Mouse (Mus musculus) ovary, postnatal 36 days (tissue): ENCODE measurements at regions not wholly inside any gene's neighbourhood (a gene's known extent, or its start where the extent isn't known, plus 50 kb on each side); places are given as distances from the start of the nearest gene placed in this dataset.

ENCODE experiments used
- DNase-seq: peaks from one replicate; pipeline ENCODE4 v3.0.0; 2022; ENCODE audit warnings: low spot score, mixed read lengths

DNA sequence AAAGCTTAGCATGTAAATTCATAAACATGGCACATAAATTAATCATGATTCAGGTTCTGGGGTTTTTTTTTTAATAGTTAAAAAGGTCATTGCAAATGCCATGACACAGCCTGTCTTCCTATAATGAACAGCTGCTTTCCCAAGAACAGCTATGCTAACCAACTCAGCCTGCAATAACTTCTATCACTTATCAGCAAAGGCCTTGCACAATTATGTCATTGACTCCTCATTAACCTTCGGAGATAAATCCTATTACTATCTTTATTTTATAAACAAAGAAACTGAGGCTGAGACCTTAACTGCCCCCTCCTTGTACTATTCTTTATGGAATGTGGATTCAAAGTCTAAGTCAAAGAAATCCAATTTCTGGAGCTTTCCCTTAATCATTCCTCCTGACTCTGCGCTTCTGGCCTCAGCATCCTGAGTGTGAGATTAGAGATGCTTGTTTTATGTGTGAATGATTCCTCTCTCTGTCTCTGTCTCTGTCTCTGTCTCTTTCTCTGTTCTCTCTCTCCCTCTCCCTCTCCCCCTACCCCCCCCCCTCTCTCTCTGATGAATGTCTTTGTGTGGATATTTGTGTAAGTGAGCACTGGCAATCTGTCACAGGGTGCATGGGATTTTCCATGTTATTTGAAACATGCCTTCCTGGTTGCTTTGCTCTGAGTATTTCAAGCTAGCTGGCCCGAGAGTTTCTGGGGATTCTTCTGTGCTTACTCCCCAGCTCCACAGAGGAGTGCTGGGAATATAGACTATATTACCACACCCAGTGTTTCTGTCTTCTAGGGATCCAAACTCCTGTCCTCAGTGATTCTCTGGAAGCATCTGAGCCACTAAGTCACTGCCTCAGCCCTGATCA is 243.1 kb upstream of the Il12b start:
- DNase-seq: no peak

DNA sequence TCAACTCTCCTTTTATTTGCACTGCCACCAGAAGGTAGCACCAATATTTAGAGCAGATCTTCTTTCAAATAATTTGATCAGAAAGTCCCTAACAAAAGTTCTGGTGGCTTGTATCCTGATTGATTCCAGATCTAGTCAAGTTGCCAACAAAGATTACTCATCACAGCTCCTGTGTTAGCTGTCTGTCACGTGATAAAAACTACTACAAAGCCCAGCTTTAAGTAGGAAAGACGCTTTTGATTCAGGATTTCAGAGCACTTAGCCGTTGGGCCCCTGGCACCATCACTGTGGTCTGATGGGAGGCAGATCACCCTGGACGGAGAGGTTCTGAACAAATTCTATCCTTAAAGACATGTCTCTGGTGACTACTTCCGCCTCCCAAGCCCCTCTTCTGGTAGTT is 241.6 kb upstream of the Il12b start:
- no peak for DNase-seq

- no peak for DNase-seq
These were observed 238.0 kb upstream of the Il12b start for GRCm38 (mm10) chr11:44161734-44162418.

DNA sequence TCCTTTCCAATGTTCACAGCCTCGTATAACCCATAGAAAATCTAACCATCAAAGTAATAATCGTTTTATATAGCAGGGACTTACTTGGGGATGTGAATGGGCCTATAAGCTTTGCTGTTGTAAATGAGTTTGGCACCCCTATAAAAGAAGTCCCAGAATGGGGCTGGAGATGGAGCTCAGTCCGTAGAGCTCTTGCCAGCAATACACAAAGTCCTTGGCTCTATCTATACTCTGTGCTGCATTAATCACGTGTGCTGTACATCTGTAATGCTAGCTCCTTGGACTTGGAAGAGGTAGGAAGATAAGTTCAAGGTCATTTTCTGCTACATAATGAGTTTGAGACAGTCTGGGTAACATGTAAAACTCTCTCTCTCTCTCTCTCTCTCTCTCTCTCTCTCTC is 236.8 kb upstream of the Il12b start:
- DNase-seq: no peak

GRCm38 (mm10) chr11:44163748-44164147 is 236.1 kb upstream of the Il12b start:
- no peak for DNase-seq

- no peak for DNase-seq
These were observed 235.7 kb upstream of the Il12b start for GRCm38 (mm10) chr11:44164186-44164585.

GRCm38 (mm10) chr11:44167724-44168500 is 232.0 kb upstream of the Il12b start:
- no peak for DNase-seq

- DNase-seq: no peak
These were observed 227.4 kb upstream of the Il12b start for GRCm38 (mm10) chr11:44172478-44172877.

- DNase-seq: no peak
These were observed 226.7 kb upstream of the Il12b start for GRCm38 (mm10) chr11:44173196-44173595.

- no peak for DNase-seq
These were observed 225.3 kb upstream of the Il12b start for GRCm38 (mm10) chr11:44174548-44174947.

DNA sequence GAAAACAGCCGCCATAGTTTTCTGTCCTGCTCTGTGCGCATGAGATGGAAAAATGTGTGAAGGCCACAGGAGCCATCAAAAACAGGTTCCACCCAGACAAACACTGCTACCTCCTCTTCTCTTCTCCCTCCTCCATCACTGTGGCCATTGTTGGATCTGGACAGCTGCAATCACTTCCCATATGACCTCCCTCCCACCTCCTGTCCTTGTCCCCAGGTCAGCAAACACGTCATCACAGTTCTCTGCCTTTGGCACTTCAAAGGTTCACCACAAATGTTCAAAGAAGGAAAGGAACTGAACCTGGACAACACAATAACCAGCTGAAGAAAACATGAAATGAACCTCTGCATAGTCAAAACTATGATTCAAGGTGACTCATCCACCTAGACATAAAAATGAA is 220.2 kb upstream of the Il12b start:
- DNase-seq: no peak

DNA sequence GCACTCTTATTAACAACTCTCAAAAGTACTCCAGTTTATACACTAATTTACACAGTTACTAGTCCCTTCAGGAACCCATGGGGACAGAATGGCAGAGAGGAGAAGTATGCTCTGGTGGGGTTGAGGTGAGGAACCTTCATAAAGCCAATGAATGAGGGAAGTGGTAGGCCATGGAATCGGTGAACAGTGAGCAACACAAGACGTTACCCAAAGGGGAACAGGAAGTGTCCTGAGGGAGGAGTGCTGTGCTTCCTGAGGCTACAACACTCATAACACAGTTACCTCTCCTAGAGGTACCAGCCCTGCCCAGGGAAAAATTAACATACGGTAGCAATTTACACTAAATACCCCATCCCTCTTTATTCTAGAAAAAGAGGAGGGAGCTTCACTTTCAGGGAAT is 216.0 kb upstream of the Il12b start:
- DNase-seq: no peak

GRCm38 (mm10) chr11:44185218-44185890 is 214.5 kb upstream of the Il12b start:
- DNase-seq: no peak

DNA sequence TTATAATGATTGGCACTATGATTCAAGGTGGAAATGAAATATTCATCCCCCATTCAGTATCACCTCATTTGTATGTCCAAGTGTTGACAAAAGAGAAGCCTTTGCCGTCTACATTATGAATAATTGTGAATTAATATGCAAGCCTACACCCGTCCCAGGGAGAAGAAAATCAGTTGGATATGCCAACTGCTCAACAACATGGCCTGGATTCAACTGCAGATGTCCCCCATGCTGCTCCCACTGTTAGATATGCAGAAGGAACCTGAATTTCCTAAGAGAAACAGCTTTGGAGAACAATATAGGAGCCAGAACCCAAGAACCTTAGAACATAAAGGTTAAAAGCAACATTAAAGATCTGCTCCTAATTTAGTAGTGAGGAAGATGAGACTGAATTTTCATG is 211.7 kb upstream of the Il12b start:
- no peak for DNase-seq

DNA sequence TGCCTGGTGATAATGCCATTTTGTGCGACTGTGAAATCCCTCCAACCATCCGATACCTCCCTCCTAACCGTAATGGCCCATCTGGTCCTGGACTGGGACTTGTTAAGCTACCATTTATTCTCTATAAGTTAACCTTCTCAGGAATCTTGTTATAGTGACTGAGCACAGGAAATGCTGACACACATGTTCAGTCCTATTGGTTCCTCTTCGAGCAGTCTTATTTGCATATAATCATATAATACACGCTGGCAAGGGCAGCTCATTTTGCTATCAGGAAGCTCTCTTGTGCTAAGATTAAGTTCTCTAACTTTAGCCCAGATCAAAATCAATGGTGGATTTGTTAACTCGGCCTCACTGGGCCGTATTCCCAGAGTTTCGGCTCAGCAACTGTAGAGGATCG is 206.1 kb upstream of the Il12b start:
- no peak for DNase-seq

DNA sequence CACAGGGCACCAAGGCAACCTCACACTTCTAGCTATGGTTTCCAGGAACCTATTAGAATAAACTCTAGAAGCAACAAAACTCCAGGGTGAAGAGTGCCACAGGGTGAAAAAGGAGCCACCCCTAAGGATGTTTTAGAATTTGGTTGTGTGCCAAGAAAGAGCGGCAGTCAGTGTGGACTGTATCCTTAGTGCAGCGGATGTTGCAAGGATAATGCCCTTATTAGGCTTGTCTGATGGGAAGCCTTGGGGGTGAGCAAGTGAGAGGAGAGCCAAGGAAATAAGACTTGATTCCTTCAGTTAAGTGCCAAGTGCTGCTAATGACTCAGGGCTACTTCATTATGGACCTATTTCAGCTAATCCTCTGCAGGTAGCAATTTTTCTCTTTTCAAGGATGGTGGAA is 197.1 kb upstream of the Il12b start:
- DNase-seq: no peak

DNA sequence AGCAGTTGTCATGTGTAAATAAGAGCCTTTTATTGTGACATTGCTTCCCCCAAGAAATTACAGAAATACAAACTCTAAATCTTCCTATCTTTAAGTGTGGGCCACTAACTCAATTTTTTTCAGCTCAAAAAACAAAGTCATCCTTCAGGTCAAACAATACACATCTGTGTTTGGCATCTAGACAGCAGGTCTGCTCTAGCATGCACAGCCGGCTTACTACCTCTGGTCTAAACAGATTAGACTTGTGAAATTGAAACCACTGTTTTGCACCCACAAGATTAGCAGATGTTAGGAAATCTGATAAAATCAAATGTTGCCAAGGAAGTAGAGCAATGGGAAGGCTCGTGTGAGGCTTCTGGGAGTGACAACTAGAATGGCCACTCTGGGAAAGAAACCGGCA is 195.5 kb upstream of the Il12b start:
- DNase-seq: no peak

DNA sequence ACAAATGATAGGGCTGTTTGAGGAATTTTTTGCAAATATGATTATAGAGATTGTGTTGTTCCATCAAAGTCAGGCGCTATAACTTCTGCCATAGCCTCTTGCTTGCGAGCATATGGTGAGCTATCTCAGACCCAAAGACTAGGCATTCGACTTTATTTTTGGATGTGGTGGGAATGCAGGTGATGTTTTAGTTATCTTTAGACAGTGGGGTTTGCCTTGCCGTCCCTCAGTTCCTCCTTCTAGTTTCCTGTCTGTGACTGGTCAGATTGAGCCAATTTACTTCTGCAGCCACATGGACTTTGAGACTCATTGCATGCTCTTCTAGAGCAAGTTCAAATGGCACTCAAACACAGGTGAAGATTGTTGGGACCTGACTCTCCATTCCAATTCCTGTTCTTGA is 193.0 kb upstream of the Il12b start:
- no peak for DNase-seq

DNA sequence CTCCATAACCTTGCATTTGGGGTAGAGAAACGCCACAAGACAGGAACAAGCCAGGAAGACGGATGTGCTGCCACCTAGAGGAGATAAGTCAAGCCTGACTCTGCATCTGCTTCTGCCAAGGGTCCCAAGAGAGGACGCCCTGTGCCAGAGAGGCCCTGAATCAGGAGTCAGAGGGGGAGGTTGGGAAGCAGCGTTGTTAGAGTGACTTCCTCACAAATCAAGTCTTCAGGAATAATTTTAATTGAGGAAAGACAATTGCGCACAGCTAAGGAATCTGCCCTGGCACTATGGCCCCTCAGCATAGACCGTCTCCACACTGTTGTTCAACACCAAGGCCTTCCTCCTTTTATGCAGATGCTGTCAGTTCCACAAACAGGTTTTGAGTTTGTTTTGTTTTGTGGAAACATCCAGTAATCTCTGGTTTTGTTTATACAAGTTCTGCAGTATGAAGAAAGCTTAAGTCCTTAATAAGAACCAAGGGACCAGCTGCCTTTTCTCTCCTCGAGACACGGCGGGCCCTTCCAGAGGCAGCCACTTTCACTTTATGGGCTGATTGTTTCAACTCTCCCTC is 187.9 kb upstream of the Il12b start:
- DNase-seq: peak; percentile 47

GRCm38 (mm10) chr11:44214095-44214494 is 185.8 kb upstream of the Il12b start:
- DNase-seq: no peak

DNA sequence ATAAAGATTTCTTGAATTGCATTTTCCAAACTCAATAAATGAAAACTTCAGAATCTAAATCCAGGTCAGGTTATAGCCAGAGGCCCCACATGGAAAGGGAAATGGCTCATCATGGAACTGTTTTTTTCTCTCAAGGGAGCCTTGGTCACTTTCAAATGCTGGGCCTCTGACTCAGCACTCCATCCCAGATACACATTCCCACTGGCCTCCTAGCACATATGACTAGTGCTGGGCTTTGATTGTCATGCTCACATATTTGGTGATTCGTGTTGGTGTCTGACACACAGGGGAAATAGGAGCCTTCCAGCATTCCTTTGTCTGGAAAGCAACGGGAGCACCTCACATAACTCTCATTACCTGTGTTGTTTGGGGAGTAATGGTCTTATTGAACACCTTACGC is 183.5 kb upstream of the Il12b start:
- no peak for DNase-seq

- no peak for DNase-seq
These were observed 179.9 kb upstream of the Il12b start for GRCm38 (mm10) chr11:44219971-44220370.
